Mouse (Mus musculus) thymus, adult 2 months (tissue): ENCODE data around the gene Zfp213. TPM values are rescaled to one million over a fixed set of nuclear protein-coding genes. Genes with fewer than 3 reads are reported as not detected.
A peak's percentile ranks its signal among the peaks of the same experiment; 100 is the strongest.
"Not testable (repeated sequence)": the region's sequence is repeated elsewhere in the genome, so short reads cannot be mapped to it uniquely, and the experiment has no call there.

Experiments used
- DNase-seq: peaks from one replicate; pipeline ENCODE4 v3.0.0; 2021
- H3K27ac ChIP-seq: fragments of 200-500 bp; 2 replicates; pipeline ENCODE4 v1.5.1; 2012; ENCODE audit warnings: low read length, control low read depth; ENCODE audit not compliant: control insufficient read depth, insufficient read depth
- H3K27me3 ChIP-seq: fragments of 200-500 bp; 2 replicates; pipeline ENCODE4 v1.6.1; 2012; ENCODE audit warnings: mild to moderate bottlenecking, low read length, moderate library complexity, mixed read lengths; ENCODE audit not compliant: control insufficient read depth, insufficient read depth
- H3K36me3 ChIP-seq: fragments of 200-500 bp; 2 replicates; pipeline ENCODE4 v1.6.1; 2012; ENCODE audit warnings: mild to moderate bottlenecking, low read length, moderate library complexity; ENCODE audit not compliant: control insufficient read depth, insufficient read depth
- H3K4me1 ChIP-seq: fragments of 200-500 bp; replicated peaks from 2 replicates; pipeline ENCODE4 v1.6.1; 2012; ENCODE audit warnings: low read length; ENCODE audit not compliant: control insufficient read depth, insufficient read depth
- H3K4me3 ChIP-seq: fragments of 200-500 bp; 2 replicates; pipeline ENCODE4 v1.5.1; 2012; ENCODE audit warnings: mild to moderate bottlenecking, low read length, control low read depth, moderate library complexity; ENCODE audit not compliant: control insufficient read depth, insufficient read depth
- CTCF ChIP-seq: fragments of 200-500 bp; IDR thresholded peaks from 2 replicates; pipeline ENCODE4 v1.5.1; 2012; ENCODE audit warnings: mild to moderate bottlenecking, control low read depth, low read length, moderate library complexity, borderline replicate concordance; ENCODE audit not compliant: control insufficient read depth, poor library complexity, insufficient read depth; ENCODE audit errors: extremely low read depth
- POLR2A ChIP-seq: fragments of 200-500 bp; IDR thresholded peaks from 2 replicates; pipeline ENCODE4 v1.6.1; 2012; ENCODE audit warnings: mild to moderate bottlenecking, low read length, control low read depth, moderate library complexity; ENCODE audit not compliant: control insufficient read depth, poor library complexity, insufficient read depth; ENCODE audit errors: extremely low read depth
- WGBS: fragments of 180-500 bp; shearing (Covaris S2); methylation state at CpG from one replicate; pipeline ENCODE4 v1.1.7; 2018; 5-methylcytosine and 5-hydroxymethylcytosine counted together
- polyA plus RNA-seq: library from polyadenylated mRNA; depleted of rRNA; stranded (reverse); fragments of >200 nt; gene quantifications from 2 replicates; pipeline ENCODE4 v1.2.3, GENCODE M21; 2012

Zfp213 gene
- polyA plus RNA-seq, 1 experiment = 24.4 TPM

- peaks cover 24% of the 10 kb centered on the region for H3K4me1 ChIP-seq
- no peaks in the 10 kb centered on the region for H3K36me3 ChIP-seq
- no peak overlapping the region for H3K27ac ChIP-seq
- no peak overlapping the region for H3K4me3 ChIP-seq
- no peaks in the 10 kb centered on the region for H3K27me3 ChIP-seq
- TF ChIP-seq POLR2A = no peak
- TF ChIP-seq CTCF = no peak
- WGBS = 76% methylated on average over 10 of the region's 10 CpGs
- DNase-seq = no peak
Measured at GRCm38 (mm10) chr17:23601836-23602585, 38.0 kb upstream of the Zfp213 start.

DNA sequence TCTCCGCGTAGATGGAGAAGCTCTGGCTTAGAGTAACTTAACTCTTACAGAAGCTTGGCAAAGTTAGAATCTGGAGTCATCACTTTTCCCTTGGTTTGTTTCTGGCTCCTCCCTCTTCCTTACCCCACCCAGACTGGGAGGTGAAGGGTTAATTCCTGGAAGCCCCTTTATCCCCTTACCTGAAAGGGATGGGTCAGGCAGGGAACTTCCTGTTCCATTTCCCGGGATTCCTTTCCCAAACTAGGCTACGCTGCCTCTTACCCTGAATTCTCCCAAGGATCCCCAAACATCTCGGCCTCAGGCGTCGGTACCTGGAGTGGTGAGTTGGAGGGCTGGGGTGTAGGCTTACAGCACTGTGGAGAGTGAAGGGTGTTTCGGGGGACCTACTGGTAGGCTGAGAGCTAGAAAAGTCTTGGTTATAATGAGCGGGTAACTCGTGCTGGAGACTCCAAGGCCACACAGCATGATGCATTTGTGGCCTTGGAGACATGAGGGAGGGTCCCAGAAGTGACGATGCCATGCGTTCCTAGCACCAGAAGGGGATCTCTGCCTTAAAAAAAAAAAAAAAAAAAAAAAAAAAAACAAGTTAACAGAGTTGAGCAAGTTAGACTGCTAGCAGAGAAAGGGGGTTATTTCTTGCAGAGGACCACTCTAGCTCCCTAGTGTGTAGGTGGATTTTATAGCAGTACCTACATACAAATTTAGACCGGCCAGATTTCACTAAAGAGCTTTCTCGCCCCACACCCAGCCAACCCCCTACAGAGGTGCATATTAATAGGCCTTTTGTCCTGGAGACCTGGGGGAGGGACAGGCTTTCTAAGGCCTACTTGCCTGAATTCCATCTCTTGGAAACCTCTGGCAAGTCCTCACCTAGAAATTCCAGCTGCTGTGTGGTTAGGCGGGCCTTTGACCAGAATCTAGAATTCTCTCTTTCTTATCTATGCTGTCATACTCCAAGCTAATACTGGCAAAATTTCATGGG is 36.9 kb upstream of the Zfp213 start, which contains the start of gene Zscan10:
Gene Zscan10, plus strand, starts transcription at position 216 of the 982 bp plus-strand sequence.
- 95% methylated on average over 15 of the region's 15 CpGs for WGBS
- Histone ChIP-seq H3K4me1 (peaks cover 24% of the 10 kb centered on the region), H3K27me3 (no peaks in the 10 kb centered on the region), H3K4me3 (no peak within 1 kb of the TSS), H3K36me3 (no peaks in the 10 kb centered on the region), H3K27ac (peak within 1 kb of the TSS; percentile 87)
- no peak for TF ChIP-seq CTCF
- no peak for TF ChIP-seq POLR2A
- no peak for DNase-seq

GRCm38 (mm10) chr17:23599605-23600063 is 35.6 kb upstream of the Zfp213 start:
- peak overlapping the region; percentile 40 for H3K4me3 ChIP-seq
- WGBS = 26% methylated on average over 7 of the region's 7 CpGs
- H3K4me1 ChIP-seq = peaks cover 24% of the 10 kb centered on the region
- no peak for DNase-seq
- no peaks in the 10 kb centered on the region for H3K27me3 ChIP-seq
- H3K36me3 ChIP-seq = no peaks in the 10 kb centered on the region
- TF ChIP-seq CTCF = no peak
- TF ChIP-seq POLR2A = no peak
- H3K27ac ChIP-seq = peak overlapping the region; percentile 87

- TF ChIP-seq CTCF = no peak
- TF ChIP-seq POLR2A = peak; percentile 85
- peak; percentile 93 for DNase-seq
- Histone ChIP-seq H3K27me3 (no peaks in the 10 kb centered on the region), H3K36me3 (no peaks in the 10 kb centered on the region), H3K4me3 (peak within 1 kb of the TSS; percentile 40), H3K4me1 (peaks cover 24% of the 10 kb centered on the region), H3K27ac (peak within 1 kb of the TSS; percentile 87)
- WGBS = 5% methylated on average over 31 of the region's 31 CpGs
Measured at GRCm38 (mm10) chr17:23598582-23599552, 34.8 kb upstream of the Zfp213 start, which contains the start of gene Zfp13. Zfp13 (minus strand) TSS chr17:23599487.

- not testable (repeated sequence) for DNase-seq, H3K36me3 ChIP-seq, H3K4me3 ChIP-seq, H3K27me3 ChIP-seq, H3K27ac ChIP-seq
- peaks cover 27% of the 10 kb centered on the region for H3K4me1 ChIP-seq
- WGBS = 92% methylated on average over 4 of the region's 4 CpGs
Measured at GRCm38 (mm10) chr17:23595139-23595538, 31.1 kb upstream of the Zfp213 start.
